Mouse (Mus musculus): ENCODE data around the gene Tamm41.

DNA sequence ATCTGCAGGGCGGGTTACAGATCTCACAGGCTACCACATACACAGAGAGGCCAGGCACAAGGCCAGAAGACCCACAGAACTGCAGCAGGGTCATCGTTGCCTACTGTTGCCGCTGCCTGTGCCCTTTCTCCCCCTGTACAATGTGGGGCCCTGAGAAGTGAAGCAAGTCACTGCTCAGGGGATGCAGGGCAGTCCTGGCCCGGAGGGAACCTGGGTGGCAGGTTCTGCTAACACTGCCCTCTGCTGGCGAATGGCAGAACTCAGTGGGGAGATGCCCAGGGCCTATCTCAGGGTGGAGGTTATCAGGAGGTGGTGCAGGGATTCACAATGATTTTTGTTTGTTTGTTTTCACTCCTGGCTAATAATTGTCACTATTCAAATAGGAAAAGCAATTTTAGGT, 29.9 kb downstream of the Tamm41 start:
- TF ChIP-seq POLR2A (IDR thresholded peaks at IDR 0.05; ENCODE audit: low read depth, low read length) (no peak), CTCF (IDR thresholded peaks at IDR 0.05; ENCODE audit: borderline replicate concordance, insufficient read depth, low read length) (peak; percentile 93)
